Mouse (Mus musculus) neural tube, embryonic 15.5 days (tissue): ENCODE measurements around the gene Pold3. TPM values are rescaled to one million over a fixed set of nuclear protein-coding genes. Genes with fewer than 3 reads are reported as not detected.
"Not testable (repeated sequence)": the region's sequence is repeated elsewhere in the genome, so short reads cannot be mapped to it uniquely, and the experiment has no call there.

Experiments used
- ATAC-seq: fragments of 200-750 bp; cut with Nextera tagmentation; 2 replicates; pipeline ENCODE4 v1.8.0; 2017; ENCODE audit warnings: mild to moderate bottlenecking, moderate TSS enrichment, moderate library complexity; ENCODE audit not compliant: low FRiP score
- H3K27ac ChIP-seq: fragments of 300-500 bp; sonication (generic); replicated peaks from 2 replicates; pipeline ENCODE4 v1.5.1; 2015; ENCODE audit warnings: mild to moderate bottlenecking, inconsistent platforms
- H3K27me3 ChIP-seq: fragments of 300-500 bp; sonication (generic); replicated peaks from 2 replicates; pipeline ENCODE4 v1.6.1; 2015; ENCODE audit warnings: inconsistent platforms
- H3K36me3 ChIP-seq: fragments of 300-500 bp; sonication (generic); 2 replicates; pipeline ENCODE4 v1.6.1; 2015; ENCODE audit warnings: inconsistent platforms
- H3K4me1 ChIP-seq: fragments of 300-500 bp; sonication (generic); 2 replicates; pipeline ENCODE4 v1.6.1; 2015; ENCODE audit warnings: inconsistent platforms
- H3K4me2 ChIP-seq: fragments of 300-500 bp; sonication (generic); 2 replicates; pipeline ENCODE4 v1.6.1; 2015; ENCODE audit warnings: inconsistent platforms, mild to moderate bottlenecking, moderate library complexity
- H3K4me3 ChIP-seq: fragments of 300-500 bp; sonication (generic); replicated peaks from 2 replicates; pipeline ENCODE4 v1.5.1; 2015; ENCODE audit warnings: mild to moderate bottlenecking, inconsistent platforms
- H3K9ac ChIP-seq: fragments of 300-500 bp; sonication (generic); replicated peaks from 2 replicates; pipeline ENCODE4 v1.6.1; 2015; ENCODE audit warnings: mild to moderate bottlenecking, inconsistent platforms
- H3K9me3 ChIP-seq: fragments of 300-500 bp; sonication (generic); replicated peaks from 2 replicates; pipeline ENCODE4 v1.6.1; 2016; ENCODE audit warnings: inconsistent platforms
- WGBS: fragments of 180-500 bp; shearing (Covaris S2); methylation state at CpG from one replicate; pipeline ENCODE4 v1.1.7; 2015; ENCODE audit warnings: mixed read lengths; 5-methylcytosine and 5-hydroxymethylcytosine counted together
- polyA plus RNA-seq: library from polyadenylated mRNA; unstranded; fragments of >200 nt; fragmentation: Nextera tagmentation; extraction: Ambion mirVana; gene quantifications from 2 replicates; pipeline ENCODE4 v1.2.1, GENCODE M21; 2015

Pold3 gene
- polyA plus RNA-seq, 1 experiment from 2014 or later: 40.3 TPM

- ATAC-seq: no peak
- Histone ChIP-seq H3K4me2 (no peak overlapping the region), H3K36me3 (peaks cover 49% of the 10 kb centered on the region), H3K9ac (no peak overlapping the region), H3K27me3 (no peaks in the 10 kb centered on the region), H3K4me3 (no peak overlapping the region), H3K27ac (no peak overlapping the region), H3K4me1 (no peaks in the 10 kb centered on the region), H3K9me3 (no peaks in the 10 kb centered on the region)
- 78% methylated on average over 3 of the region's 3 CpGs for WGBS
Measured at GRCm38 (mm10) chr7:100108341-100108740, 13.0 kb downstream of the Pold3 start.

GRCm38 (mm10) chr7:100104677-100105076, 16.7 kb downstream of the Pold3 start:
- Histone ChIP-seq H3K4me2 (no peak overlapping the region), H3K27ac (no peak overlapping the region), H3K4me1 (no peaks in the 10 kb centered on the region), H3K27me3 (no peaks in the 10 kb centered on the region), H3K4me3 (no peak overlapping the region), H3K9ac (no peak overlapping the region), H3K36me3 (peaks cover 54% of the 10 kb centered on the region), H3K9me3 (no peaks in the 10 kb centered on the region)
- ATAC-seq: no peak
- WGBS: 97% methylated on average over 4 of the region's 4 CpGs

GRCm38 (mm10) chr7:100100031-100100595, 21.3 kb downstream of the Pold3 start:
- no peak for ATAC-seq
- H3K4me1 ChIP-seq: no peaks in the 10 kb centered on the region
- no peak overlapping the region for H3K9ac ChIP-seq
- 96% methylated on average over 5 of the region's 5 CpGs for WGBS
- H3K9me3 ChIP-seq: no peaks in the 10 kb centered on the region
- no peaks in the 10 kb centered on the region for H3K27me3 ChIP-seq
- H3K4me3 ChIP-seq: no peak overlapping the region
- H3K4me2 ChIP-seq: no peak overlapping the region
- H3K36me3 ChIP-seq: peaks cover 63% of the 10 kb centered on the region
- H3K27ac ChIP-seq: no peak overlapping the region

- no peaks in the 10 kb centered on the region for H3K27me3 ChIP-seq
Measured at GRCm38 (mm10) chr7:100086891-100087290, 34.5 kb downstream of the Pold3 start.

GRCm38 (mm10) chr7:100086159-100086755, 35.1 kb downstream of the Pold3 start:
- H3K27ac ChIP-seq: no peak overlapping the region
- no peaks in the 10 kb centered on the region for H3K9me3 ChIP-seq
- no peak overlapping the region for H3K4me2 ChIP-seq
- no peaks in the 10 kb centered on the region for H3K4me1 ChIP-seq
- WGBS: 90% methylated on average over 8 of the region's 8 CpGs
- peaks cover 74% of the 10 kb centered on the region for H3K36me3 ChIP-seq
- no peaks in the 10 kb centered on the region for H3K27me3 ChIP-seq
- no peak overlapping the region for H3K9ac ChIP-seq
- no peak overlapping the region for H3K4me3 ChIP-seq
- ATAC-seq: no peak

More at GRCm38 (mm10) chr7:100086891-100087290, 34.5 kb downstream of the Pold3 start:
- no peaks in the 10 kb centered on the region for H3K4me1 ChIP-seq
- no peak for ATAC-seq
- H3K27ac ChIP-seq: no peak overlapping the region
- no peak overlapping the region for H3K4me2 ChIP-seq
- no peaks in the 10 kb centered on the region for H3K9me3 ChIP-seq
- H3K9ac ChIP-seq: no peak overlapping the region
- H3K36me3 ChIP-seq: peaks cover 69% of the 10 kb centered on the region
- WGBS: 93% methylated on average over 5 of the region's 5 CpGs
- H3K4me3 ChIP-seq: no peak overlapping the region

- Histone ChIP-seq H3K36me3 (peaks cover 58% of the 10 kb centered on the region), H3K9ac (no peak overlapping the region), H3K9me3 (no peaks in the 10 kb centered on the region), H3K4me1 (no peaks in the 10 kb centered on the region), H3K4me3 (no peak overlapping the region), H3K27me3 (no peaks in the 10 kb centered on the region), H3K27ac (no peak overlapping the region), H3K4me2 (no peak overlapping the region)
- ATAC-seq: no peak
- WGBS: 90% methylated on average over 6 of the region's 6 CpGs
Measured at GRCm38 (mm10) chr7:100083812-100084211, 37.6 kb downstream of the Pold3 start.

- H3K27me3 ChIP-seq: no peaks in the 10 kb centered on the region
- ATAC-seq: no peak
- H3K9ac ChIP-seq: no peak overlapping the region
- H3K4me1 ChIP-seq: no peaks in the 10 kb centered on the region
- no peak overlapping the region for H3K27ac ChIP-seq
- H3K4me3 ChIP-seq: no peak overlapping the region
- no peaks in the 10 kb centered on the region for H3K9me3 ChIP-seq
- no peak overlapping the region for H3K4me2 ChIP-seq
- 95% methylated on average over 6 of the region's 6 CpGs for WGBS
- peaks cover 56% of the 10 kb centered on the region for H3K36me3 ChIP-seq
Measured at GRCm38 (mm10) chr7:100082836-100083235, 38.5 kb downstream of the Pold3 start.

- Histone ChIP-seq H3K4me2 (no peak overlapping the region), H3K36me3 (peaks cover 33% of the 10 kb centered on the region), H3K4me3 (no peak overlapping the region), H3K27me3 (no peaks in the 10 kb centered on the region), H3K27ac (no peak overlapping the region), H3K4me1 (no peaks in the 10 kb centered on the region), H3K9ac (no peak overlapping the region), H3K9me3 (no peaks in the 10 kb centered on the region)
- no peak for ATAC-seq
- WGBS: 74% methylated on average over 12 of the region's 12 CpGs
Measured at GRCm38 (mm10) chr7:100080087-100080781, 41.1 kb downstream of the Pold3 start.

- H3K9ac ChIP-seq: no peak overlapping the region
- no peak overlapping the region for H3K27ac ChIP-seq
- H3K9me3 ChIP-seq: no peaks in the 10 kb centered on the region
- peaks cover 11% of the 10 kb centered on the region for H3K36me3 ChIP-seq
- WGBS: 88% methylated on average over 4 of the region's 4 CpGs
- H3K4me2 ChIP-seq: no peak overlapping the region
- H3K4me1 ChIP-seq: no peaks in the 10 kb centered on the region
- H3K27me3 ChIP-seq: no peaks in the 10 kb centered on the region
- H3K4me3 ChIP-seq: no peak overlapping the region
- ATAC-seq: no peak
Measured at GRCm38 (mm10) chr7:100077071-100077470, 44.3 kb downstream of the Pold3 start.

- Histone ChIP-seq H3K4me3 (no peak overlapping the region), H3K27ac (no peak overlapping the region), H3K9ac (no peak overlapping the region), H3K4me1 (no peaks in the 10 kb centered on the region), H3K27me3 (no peaks in the 10 kb centered on the region), H3K4me2 (no peak overlapping the region), H3K9me3 (no peaks in the 10 kb centered on the region), H3K36me3 (peaks cover 4% of the 10 kb centered on the region)
- ATAC-seq: no peak
- 92% methylated on average over 5 of the region's 5 CpGs for WGBS
Measured at GRCm38 (mm10) chr7:100076296-100076695, 45.1 kb downstream of the Pold3 start.

- peaks cover 3% of the 10 kb centered on the region; the same call in 1 of the 2 replicates for H3K36me3 ChIP-seq
- no peak overlapping the region for H3K9ac ChIP-seq
- ATAC-seq: no peak
- no peak overlapping the region for H3K27ac ChIP-seq
- H3K4me1 ChIP-seq: no peaks in the 10 kb centered on the region
- WGBS: 91% methylated on average over 2 of the region's 2 CpGs
- no peaks in the 10 kb centered on the region for H3K9me3 ChIP-seq
- H3K4me2 ChIP-seq: no peak overlapping the region
- H3K4me3 ChIP-seq: no peak overlapping the region
- H3K27me3 ChIP-seq: no peaks in the 10 kb centered on the region
Measured at GRCm38 (mm10) chr7:100073959-100074358, 47.4 kb downstream of the Pold3 start.

- H3K36me3 ChIP-seq, H3K27me3 ChIP-seq, H3K9ac ChIP-seq, H3K4me3 ChIP-seq, H3K4me2 ChIP-seq, ATAC-seq, H3K9me3 ChIP-seq, H3K27ac ChIP-seq, H3K4me1 ChIP-seq: not testable (repeated sequence)
- WGBS: 88% methylated on average over 2 of the region's 2 CpGs
Measured at GRCm38 (mm10) chr7:100052991-100053390, 68.4 kb downstream of the Pold3 start.
